Mouse (Mus musculus) embryo, embryonic 10 days (tissue): ENCODE data around the gene Ccr6.
"Not testable (repeated sequence)": the region's sequence is repeated elsewhere in the genome, so short reads cannot be mapped to it uniquely, and the experiment has no call there.

Source experiments
- DNase-seq: peaks from one replicate; pipeline ENCODE4 v3.0.0-alpha.2; 2015; ENCODE audit warnings: low spot score

Ccr6 gene

DNA sequence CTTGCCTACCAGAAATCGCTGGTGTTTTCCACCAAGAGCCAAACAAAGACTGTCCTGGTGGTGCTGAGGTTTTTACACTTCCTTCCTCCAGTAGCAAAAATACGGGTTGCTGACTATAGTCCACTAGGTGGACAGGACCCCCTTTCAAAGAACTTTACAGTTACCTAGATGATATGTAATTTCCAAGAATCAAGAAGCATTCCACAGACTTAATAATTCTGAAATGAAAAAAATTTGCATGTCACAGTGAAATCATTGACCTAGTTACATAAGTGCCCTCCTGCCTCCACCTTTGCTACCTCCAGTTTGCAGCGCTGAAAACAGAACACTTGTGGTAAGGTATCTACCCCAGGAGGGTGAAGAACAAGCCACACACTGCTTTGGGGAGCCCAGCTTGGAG is at the start of gene Ccr6:
Ccr6 (plus strand) TSS at position 301 of the 400 bp plus-strand sequence.
- no peak for DNase-seq

DNA sequence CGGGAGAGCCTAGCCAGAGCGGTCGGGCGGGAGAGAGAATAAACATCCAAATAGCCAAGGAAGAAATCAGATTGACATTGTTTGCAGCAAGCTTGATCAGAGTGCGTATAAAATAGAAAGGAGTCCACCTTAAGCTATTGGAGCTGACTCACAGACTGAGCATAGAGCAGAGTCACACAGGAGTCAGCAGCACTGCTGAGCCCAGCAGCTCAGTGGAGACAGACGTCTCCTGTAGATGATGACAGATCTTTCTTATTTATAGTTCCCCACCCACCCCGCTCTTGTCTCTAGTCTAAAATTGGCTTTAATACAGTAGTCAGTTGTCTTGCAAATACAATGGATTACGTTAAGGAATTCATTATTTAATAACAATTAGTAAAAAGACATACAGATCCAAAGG is 42.2 kb upstream of the Ccr6 start:
- no peak for DNase-seq

DNA sequence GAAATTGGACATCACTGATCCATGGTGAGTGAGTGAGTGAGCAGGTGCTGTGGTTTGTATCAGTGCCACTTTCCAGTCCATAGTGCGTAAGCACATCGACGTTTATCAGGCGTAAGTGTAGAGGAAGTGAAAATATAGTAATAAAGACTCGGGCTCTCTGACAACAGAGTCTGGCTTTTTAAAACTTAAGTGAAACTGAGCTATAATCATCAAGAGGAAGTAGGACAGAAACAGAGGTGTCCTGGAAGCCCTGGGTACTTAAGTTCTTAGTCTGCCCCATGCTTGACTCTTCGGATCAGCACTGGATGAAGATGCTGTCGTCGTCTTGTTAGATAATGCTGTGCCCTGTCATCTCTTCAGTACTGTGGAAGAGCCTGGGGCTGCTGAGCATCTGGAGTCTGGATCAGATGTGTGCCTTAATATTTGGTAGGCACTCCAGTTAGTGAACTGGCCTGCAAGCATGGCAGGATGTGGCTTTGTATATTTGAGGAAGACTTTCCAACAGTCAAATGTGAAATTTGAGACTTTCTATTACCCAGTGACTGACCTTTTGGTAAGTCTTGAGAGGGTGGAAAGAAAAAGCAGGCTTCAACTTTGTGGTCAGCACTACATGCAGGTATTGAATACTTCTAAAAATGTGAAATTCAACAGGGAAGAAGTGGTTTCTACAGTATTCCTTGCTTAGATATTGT is 40.0 kb upstream of the Ccr6 start:
- no peak for DNase-seq

DNA sequence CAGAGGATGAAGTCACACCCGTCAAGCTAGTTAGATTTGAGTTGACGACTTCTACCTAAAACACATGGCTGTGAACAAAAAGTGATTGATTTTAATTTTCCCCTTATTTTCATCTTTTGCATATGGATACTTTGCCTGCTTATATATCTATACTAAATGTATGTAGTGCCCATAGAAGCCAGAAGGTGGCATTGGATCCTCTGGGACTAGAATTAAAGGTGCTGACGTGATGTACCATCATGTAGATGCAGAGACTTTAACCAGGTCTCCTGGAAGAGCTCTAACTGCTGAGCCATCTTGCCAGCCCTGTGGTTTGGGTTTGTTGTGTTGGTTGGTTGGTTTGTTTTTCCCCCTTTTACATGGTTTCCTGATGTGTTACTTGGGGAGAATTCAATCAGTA is 38.2 kb upstream of the Ccr6 start:
- no peak for DNase-seq

DNA sequence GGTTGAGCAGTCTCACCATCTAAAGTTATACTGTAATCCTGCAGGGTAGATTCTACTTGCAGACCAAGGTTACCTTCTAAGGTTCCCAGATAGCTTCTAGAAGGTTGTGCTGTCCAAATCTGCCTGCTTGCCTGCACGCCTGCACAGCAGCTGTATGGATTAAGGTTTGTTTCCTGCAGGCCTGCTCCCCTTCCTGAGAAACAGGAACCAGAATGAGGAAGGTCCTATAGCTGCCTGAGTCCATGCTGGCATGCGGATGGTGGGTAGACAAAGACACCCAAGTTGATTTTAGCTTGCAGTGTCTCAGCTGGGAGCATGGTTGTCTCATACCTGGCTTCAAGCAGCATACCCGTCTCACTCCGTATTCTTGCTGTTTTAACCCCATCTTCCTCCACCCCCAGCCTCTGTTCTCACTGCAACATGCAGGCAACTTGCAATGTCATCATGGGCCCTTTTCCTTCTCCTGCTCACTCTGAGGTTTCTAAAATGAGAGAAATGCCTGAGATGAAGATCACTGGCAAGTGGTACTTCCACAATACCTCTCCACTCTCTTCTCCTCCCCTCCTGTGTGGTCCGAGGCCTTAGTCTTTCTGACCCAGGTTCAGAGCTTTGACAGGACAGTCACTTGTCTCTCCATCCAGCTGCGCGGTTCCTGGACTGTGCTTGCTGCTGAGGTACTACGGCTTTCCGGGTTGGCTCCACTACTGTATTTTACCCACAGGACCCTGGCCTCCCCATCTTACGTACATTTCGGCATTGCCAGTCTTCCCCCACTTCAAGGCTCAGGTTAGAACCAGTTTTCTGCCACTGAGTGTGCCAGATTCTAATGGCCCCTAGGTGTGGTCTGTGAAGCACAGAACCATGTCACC is 36.5 kb upstream of the Ccr6 start:
- no peak for DNase-seq

DNA sequence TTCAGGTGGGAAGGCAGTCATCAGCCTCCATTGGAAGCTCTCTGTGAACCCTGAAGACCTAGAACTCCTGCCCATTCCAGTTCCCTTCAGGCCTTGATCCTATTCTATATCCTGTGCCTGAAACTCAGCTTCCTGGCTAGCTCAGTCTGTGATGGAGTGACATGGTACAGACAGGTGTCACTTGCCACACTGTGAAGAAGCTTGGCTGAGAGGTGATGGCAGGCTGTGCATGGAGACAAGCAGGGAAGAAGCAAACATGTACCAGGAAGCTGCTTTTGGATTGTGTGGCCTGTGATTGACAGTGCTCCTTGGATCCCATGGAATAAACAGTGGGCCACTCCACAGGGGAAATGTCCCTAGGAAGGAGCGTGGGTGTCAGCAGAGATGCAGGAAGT is 35.9 kb upstream of the Ccr6 start:
- no peak for DNase-seq

DNA sequence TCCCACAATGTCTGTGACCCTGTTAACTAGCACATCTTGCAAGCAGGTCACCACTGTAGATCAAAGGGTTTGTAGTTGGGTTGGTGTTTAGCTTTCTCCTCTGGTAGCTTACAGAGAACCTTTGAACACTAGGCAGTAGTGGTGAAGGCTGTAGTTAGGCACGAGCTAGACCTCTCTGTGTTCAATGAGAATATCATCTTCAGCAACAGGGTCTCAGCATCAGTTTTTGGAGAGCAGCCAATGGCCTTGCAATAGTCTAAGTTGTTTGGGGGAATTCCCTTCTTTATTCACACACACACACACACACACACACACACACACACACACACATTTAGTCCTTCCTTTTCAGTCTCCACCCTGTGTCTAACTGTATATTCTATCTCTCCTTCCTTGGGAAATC is 32.4 kb upstream of the Ccr6 start:
- no peak for DNase-seq

DNA sequence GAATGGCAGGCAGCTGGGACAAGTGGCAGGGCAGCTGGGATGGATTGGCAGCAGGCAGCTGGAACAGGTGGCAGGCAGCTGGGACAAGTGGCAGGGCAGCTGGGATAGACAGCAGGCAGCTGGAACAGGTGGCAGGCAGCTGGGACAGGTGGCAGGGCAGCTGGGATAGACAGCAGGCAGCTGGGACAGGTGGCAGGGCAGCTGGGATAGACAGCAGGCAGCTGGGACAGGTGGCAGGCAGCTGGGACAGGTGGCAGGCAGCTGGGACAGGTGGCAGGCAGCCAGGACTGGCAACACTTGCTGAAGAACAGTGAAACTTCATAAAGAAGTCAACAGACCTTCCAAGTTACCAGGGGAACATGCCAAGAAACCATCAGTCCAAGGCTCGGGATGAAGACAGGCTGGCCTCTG is 30.6 kb upstream of the Ccr6 start:
- DNase-seq = not testable (repeated sequence)

DNA sequence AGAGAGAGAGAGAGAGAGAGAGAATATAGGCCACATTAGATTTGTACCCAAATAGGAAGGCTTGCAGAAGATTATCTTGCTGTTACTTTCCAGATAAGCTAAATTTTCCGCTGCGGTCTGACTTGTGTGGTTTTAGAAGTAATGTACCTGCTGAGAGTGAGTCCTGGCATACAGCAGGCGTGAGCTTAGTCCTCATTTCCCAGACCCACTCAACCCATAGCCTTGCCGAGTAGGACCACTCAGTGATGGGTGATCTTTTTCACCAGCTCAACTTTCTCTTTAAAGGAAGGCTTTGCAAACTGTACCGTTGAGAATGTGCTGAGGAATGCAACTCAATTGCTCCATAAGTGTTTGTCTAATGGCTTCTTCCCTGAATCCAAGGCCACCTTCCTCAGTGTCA is 29.2 kb upstream of the Ccr6 start:
- no peak for DNase-seq

GRCm38 (mm10) chr17:8209696-8210095 is 26.1 kb upstream of the Ccr6 start:
- no peak for DNase-seq

DNA sequence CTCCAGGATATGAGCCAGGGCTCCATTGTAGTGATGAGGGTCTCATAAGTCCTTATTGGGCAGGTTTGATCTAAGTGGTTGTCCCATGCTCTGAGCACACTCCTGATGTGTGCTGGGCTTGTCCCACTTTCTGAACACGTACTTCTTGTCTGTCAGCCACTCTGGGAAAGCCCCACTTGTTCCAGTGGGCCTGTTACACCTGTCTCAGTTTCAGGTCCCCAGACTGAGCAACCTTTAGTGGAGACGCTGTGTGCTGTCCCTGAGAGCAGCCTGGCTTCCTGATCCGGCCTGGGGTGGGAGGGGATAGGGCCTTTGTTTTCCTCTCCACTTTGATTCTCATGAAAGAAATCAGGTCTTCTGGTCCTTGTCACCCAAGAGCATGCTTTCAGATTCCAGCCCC is 25.7 kb upstream of the Ccr6 start:
- DNase-seq = no peak

DNA sequence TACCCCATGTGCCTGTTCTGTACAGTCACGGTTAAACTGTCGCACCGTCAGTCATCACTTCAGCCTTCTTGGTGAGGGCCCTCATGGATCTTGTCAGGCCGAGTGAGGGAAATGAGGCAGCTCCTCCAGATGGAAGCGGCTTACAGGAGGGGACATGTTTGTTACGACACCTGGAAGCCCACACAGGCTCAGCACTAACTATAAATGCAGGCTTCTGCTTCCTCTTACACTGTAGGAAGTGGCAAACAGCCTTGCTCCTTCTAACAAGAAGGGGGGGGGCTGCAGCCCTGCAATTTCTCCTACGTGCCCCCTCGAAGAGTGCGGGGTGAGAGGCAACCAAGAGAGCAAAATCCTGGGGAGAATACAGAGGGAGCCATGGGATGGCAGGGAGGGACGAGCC is 25.2 kb upstream of the Ccr6 start:
- no peak for DNase-seq

DNA sequence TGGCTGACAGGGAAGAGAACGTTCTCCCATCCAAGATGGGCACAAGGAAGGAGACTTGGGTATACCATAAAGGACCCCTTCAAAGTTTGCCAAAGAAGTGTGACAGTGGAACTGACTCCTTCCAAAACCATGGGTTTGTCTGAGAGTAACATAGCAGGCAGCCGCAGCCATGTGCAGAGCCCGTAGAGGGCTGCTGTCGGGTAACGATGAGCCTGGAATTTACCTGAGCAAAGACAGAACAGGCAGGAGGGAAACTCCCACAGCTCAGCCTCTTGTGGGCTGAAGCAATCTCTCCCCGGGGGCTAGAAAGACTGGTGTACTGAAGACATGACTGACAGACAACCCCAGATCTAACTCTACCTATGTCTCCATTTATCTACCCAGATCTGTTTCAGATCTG is 24.4 kb upstream of the Ccr6 start:
- no peak for DNase-seq

DNA sequence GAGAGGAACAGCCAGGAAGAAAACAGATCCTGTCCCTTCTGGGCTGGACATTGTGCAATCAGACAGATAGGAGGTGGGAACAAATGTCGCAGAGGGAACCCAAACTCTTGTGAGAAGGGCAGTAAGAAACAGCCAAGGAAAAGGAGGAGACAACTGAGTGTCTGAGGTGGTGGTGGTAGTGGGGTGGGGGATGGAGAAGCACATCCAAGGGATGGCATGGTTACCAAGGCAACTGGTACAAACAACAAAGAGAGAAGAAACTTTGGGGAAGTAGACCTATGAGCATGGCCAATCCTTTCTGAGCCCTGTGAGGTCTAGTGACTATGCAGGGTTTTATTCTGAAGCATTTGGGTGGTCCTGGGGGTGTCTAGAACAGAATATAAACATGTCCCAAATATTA is 21.5 kb upstream of the Ccr6 start:
- DNase-seq = no peak

- no peak for DNase-seq
Observed at GRCm38 (mm10) chr17:8215016-8215745, 20.7 kb upstream of the Ccr6 start.

DNA sequence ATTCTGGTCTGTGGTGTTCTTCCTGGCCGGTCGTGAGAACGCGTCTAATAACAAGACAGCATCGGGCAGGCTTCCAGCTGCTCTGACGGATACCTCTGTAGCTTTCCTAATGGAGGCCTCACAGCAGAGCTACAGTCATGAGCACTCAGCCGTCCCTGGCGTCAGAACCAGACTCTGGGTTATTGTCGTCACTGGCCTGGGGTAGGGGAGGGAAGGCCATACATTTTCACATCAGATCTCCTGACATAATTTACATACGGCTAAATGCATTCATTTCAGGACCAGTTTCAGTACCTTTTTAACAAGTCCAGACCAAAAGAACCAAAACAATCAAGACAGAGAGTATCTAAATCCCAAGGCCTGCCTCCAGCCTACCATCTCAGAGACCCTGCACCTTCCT is 12.6 kb upstream of the Ccr6 start:
- no peak for DNase-seq

DNA sequence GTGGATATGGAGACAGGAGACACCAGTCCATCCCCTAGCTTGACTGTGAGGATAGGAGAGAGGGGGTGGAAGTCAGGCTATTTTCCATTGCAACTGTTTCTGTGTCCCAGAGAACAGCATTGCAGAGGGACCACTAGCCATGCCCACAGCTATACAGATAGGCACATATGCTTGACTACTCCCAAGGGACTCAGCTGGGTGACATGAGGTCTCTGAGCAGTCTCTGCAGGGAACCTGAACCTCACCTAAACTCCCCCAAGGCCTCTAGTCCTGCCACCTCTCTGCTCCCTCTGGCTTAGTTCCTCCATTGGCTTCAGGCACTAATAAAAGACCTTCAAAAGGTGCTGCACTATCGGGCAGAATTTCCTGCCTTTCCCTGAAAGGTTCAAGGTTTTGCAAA is 11.8 kb upstream of the Ccr6 start:
- DNase-seq = no peak

- no peak for DNase-seq
Observed at GRCm38 (mm10) chr17:8225166-8225565, 10.7 kb upstream of the Ccr6 start.

GRCm38 (mm10) chr17:8225746-8226145 is 10.1 kb upstream of the Ccr6 start:
- no peak for DNase-seq

GRCm38 (mm10) chr17:8228622-8229021 is 7.2 kb upstream of the Ccr6 start:
- DNase-seq = no peak

- DNase-seq = no peak
Observed at GRCm38 (mm10) chr17:8229607-8230006, 6.2 kb upstream of the Ccr6 start.

GRCm38 (mm10) chr17:8232089-8232488 is 3.8 kb upstream of the Ccr6 start:
- DNase-seq = no peak

- no peak for DNase-seq
Observed at GRCm38 (mm10) chr17:8233618-8234214, 2.1 kb upstream of the Ccr6 start.
